Comparison of ENCODE assay signal across 10 mouse cellular contexts in genomic region chr13:44167186-44167585, GRCm38 (mm10).
DNase-seq lines count a peak whose midpoint lies in the region; ATAC-seq and TF ChIP-seq lines count a peak whose summit lies in the region.
"Had no signal": no experiment of that assay in that cellular context is flagged by ENCODE, and none has a peak within 500 bp of the region (broad histone marks: within the 10 kb centered on the region; RNA-seq: fewer than 3 reads in every experiment).

No protein-coding gene starts in this region.

- H3K4me2 ChIP-seq in hindbrain, postnatal 0 days (ENCODE audit: low read depth, low read length), result no peak overlapping the region
- no peak overlapping the region for H3K4me2 ChIP-seq in hindbrain, embryonic 11.5 days (replicated peaks; ENCODE audit: low read depth, low read length)
- no peak overlapping the region for H3K4me2 ChIP-seq in stomach, embryonic 15.5 days
- no peak overlapping the region for H3K4me2 ChIP-seq in stomach, postnatal 0 days (replicated peaks; ENCODE audit: low read depth)

- intact Hi-C loops in heart, postnatal 25 days (cut with DNase I), result no loop called here

- H3K4me3 ChIP-seq in hindbrain, postnatal 0 days (ENCODE audit: low read length), result no peak overlapping the region
- no peak overlapping the region for H3K4me3 ChIP-seq in hindbrain, embryonic 11.5 days (ENCODE audit: low read depth, low read length)
- H3K4me3 ChIP-seq in stomach, embryonic 15.5 days (replicated peaks), result no peak overlapping the region
- no peak overlapping the region for H3K4me3 ChIP-seq in stomach, postnatal 0 days (ENCODE audit: low read depth, low read length)

- H3K9me3 ChIP-seq in hindbrain, postnatal 0 days (ENCODE audit: low read length), result no peaks in the 10 kb centered on the region
- H3K9me3 ChIP-seq in hindbrain, embryonic 11.5 days (ENCODE audit: control insufficient read depth, low read length), result no peaks in the 10 kb centered on the region
- H3K9me3 ChIP-seq in stomach, embryonic 15.5 days, result no peaks in the 10 kb centered on the region
- H3K9me3 ChIP-seq in stomach, postnatal 0 days (ENCODE audit: control insufficient read depth, low read length), result no peaks in the 10 kb centered on the region

- WGBS in hindbrain, postnatal 0 days, result 52% methylated on average over 9 of the region's 9 CpGs
- WGBS in hindbrain, embryonic 11.5 days, result 64% methylated on average over 9 of the region's 9 CpGs
- WGBS in stomach, embryonic 15.5 days, result 44% methylated on average over 9 of the region's 9 CpGs
- 62% methylated on average over 9 of the region's 9 CpGs for WGBS in stomach, postnatal 0 days

- TF ChIP-seq CTCF in hindbrain, postnatal 0 days (IDR thresholded peaks at IDR 0.05; ENCODE audit: low read depth), result no peak
- TF ChIP-seq CTCF in stomach, postnatal 0 days (IDR thresholded peaks at IDR 0.05; ENCODE audit: low read depth), result no peak

- H3K27me3 ChIP-seq in hindbrain, postnatal 0 days (ENCODE audit: insufficient read depth, low read length), result no peaks in the 10 kb centered on the region
- no peaks in the 10 kb centered on the region for H3K27me3 ChIP-seq in hindbrain, embryonic 11.5 days (ENCODE audit: control insufficient read depth, insufficient read depth, low read length)
- H3K27me3 ChIP-seq in stomach, embryonic 15.5 days (replicated peaks), result 0 out of 2 replicates have a peak, but pooled peaks cover 8% of the 10 kb centered on the region
- no peaks in the 10 kb centered on the region for H3K27me3 ChIP-seq in stomach, postnatal 0 days (ENCODE audit: control insufficient read depth, insufficient read depth, low read length)
- H3K27me3 ChIP-seq: CH12.LX had no signal

- no peak overlapping the region for H3K9ac ChIP-seq in hindbrain, postnatal 0 days (replicated peaks; ENCODE audit: low read length)
- H3K9ac ChIP-seq in hindbrain, embryonic 11.5 days (ENCODE audit: low read depth, low read length), result no peak overlapping the region
- no peak overlapping the region for H3K9ac ChIP-seq in stomach, embryonic 15.5 days
- no peak overlapping the region for H3K9ac ChIP-seq in stomach, postnatal 0 days (ENCODE audit: low read length)

- no peaks in the 10 kb centered on the region for H3K36me3 ChIP-seq in hindbrain, postnatal 0 days (ENCODE audit: insufficient read depth, low read length)
- H3K36me3 ChIP-seq in hindbrain, embryonic 11.5 days (ENCODE audit: control insufficient read depth, insufficient read depth, low read length), result no peaks in the 10 kb centered on the region
- H3K36me3 ChIP-seq in stomach, embryonic 15.5 days, result no peaks in the 10 kb centered on the region
- no peaks in the 10 kb centered on the region for H3K36me3 ChIP-seq in stomach, postnatal 0 days (ENCODE audit: control insufficient read depth, insufficient read depth, low read length)

- H3K4me1 ChIP-seq in hindbrain, postnatal 0 days (ENCODE audit: insufficient read depth, low read length), result no peaks in the 10 kb centered on the region
- no peaks in the 10 kb centered on the region for H3K4me1 ChIP-seq in hindbrain, embryonic 11.5 days (replicated peaks; ENCODE audit: control insufficient read depth, insufficient read depth, low read length)
- H3K4me1 ChIP-seq in stomach, embryonic 15.5 days, result 0 out of 2 replicates have a peak, but pooled peaks cover 4% of the 10 kb centered on the region
- no peaks in the 10 kb centered on the region for H3K4me1 ChIP-seq in stomach, postnatal 0 days (replicated peaks; ENCODE audit: control insufficient read depth, insufficient read depth)

- DNase-seq in hindbrain, postnatal 0 days (ENCODE audit: low spot score), result no peak
- no peak for DNase-seq in hindbrain, embryonic 11.5 days (ENCODE audit: low spot score)
- no peak for DNase-seq in stomach, postnatal 0 days (ENCODE audit: low spot score)
- DNase-seq in heart, postnatal 25 days (ENCODE audit: low spot score), result peak; percentile 15
- DNase-seq in adrenal gland, adult (ENCODE audit: inconsistent age in 2 of 2, low spot score in 1 of 2), result no peak
- no peak for DNase-seq in cerebellum, postnatal 36 days
- no peak for DNase-seq in cerebellum, adult 18-20 months
- DNase-seq: gastrocnemius, postnatal 25 days had no signal

- peak; percentile 67; the same call in 1 of the 2 replicates for ATAC-seq in hindbrain, postnatal 0 days
- ATAC-seq in hindbrain, embryonic 11.5 days (ENCODE audit: low FRiP score), result no peak
- ATAC-seq in stomach, embryonic 15.5 days (ENCODE audit: insufficient read depth, low FRiP score, low read depth), result peak; percentile 7; the same call in 1 of the 2 replicates
- no peak for ATAC-seq in stomach, postnatal 0 days (ENCODE audit: low FRiP score, low TSS enrichment)

- no peak overlapping the region for H3K27ac ChIP-seq in hindbrain, postnatal 0 days
- H3K27ac ChIP-seq in hindbrain, embryonic 11.5 days (ENCODE audit: low read depth, low read length), result no peak overlapping the region
- no peak overlapping the region for H3K27ac ChIP-seq in stomach, embryonic 15.5 days
- no peak overlapping the region for H3K27ac ChIP-seq in stomach, postnatal 0 days (replicated peaks)

- no peak for TF ChIP-seq EP300 in stomach, postnatal 0 days (optimal IDR thresholded peaks at IDR 0.05)

Comparison
In these comparisons a context has a peak if more than half of its experiments do, and no peak if none do; other contexts are left out.
1. ATAC-seq: peak in hindbrain, postnatal 0 days (single experiment) and stomach, embryonic 15.5 days (single experiment); none in hindbrain, embryonic 11.5 days (single experiment) and stomach, postnatal 0 days (single experiment).